Mouse (Mus musculus): ENCODE measurements around the gene Rtel1. TPM values are rescaled to one million over a fixed set of nuclear protein-coding genes. Genes with fewer than 3 reads are reported as not detected.

Rtel1 gene
- polyA plus RNA-seq, 1 experiment: 88.7 TPM

GRCm38 (mm10) chr2:181378701-181379100 lies 59.2 kb downstream of the Rtel1 start:
- DNase-seq (ENCODE audit: low read depth): no peak
- TF ChIP-seq CTCF (IDR thresholded peaks at IDR 0.05; ENCODE audit: borderline replicate concordance, extremely low read depth, insufficient read depth, insufficient read length) (no peak), POLR2A (IDR thresholded peaks at IDR 0.05; ENCODE audit: borderline replicate concordance, extremely low read depth, insufficient read depth, insufficient read length, poor library complexity, severe bottlenecking) (no peak)

GRCm38 (mm10) chr2:181379778-181380177 lies 60.2 kb downstream of the Rtel1 start, which contains the start of gene Lime1:
Lime1 (plus strand) TSS chr2:181380078.
- TF ChIP-seq CTCF (IDR thresholded peaks at IDR 0.05; ENCODE audit: borderline replicate concordance, extremely low read depth, insufficient read depth, insufficient read length) (no peak), POLR2A (IDR thresholded peaks at IDR 0.05; ENCODE audit: borderline replicate concordance, extremely low read depth, insufficient read depth, insufficient read length, poor library complexity, severe bottlenecking) (no peak)
- DNase-seq (ENCODE audit: low read depth): no peak

GRCm38 (mm10) chr2:181380251-181380650 lies 60.7 kb downstream of the Rtel1 start:
- DNase-seq (ENCODE audit: low read depth): no peak
- no peak for TF ChIP-seq CTCF (IDR thresholded peaks at IDR 0.05; ENCODE audit: borderline replicate concordance, extremely low read depth, insufficient read depth, insufficient read length)
- no peak for TF ChIP-seq POLR2A (IDR thresholded peaks at IDR 0.05; ENCODE audit: borderline replicate concordance, extremely low read depth, insufficient read depth, insufficient read length, poor library complexity, severe bottlenecking)

GRCm38 (mm10) chr2:181381107-181381506 lies 61.6 kb downstream of the Rtel1 start:
- TF ChIP-seq CTCF (IDR thresholded peaks at IDR 0.05; ENCODE audit: borderline replicate concordance, extremely low read depth, insufficient read depth, insufficient read length): no peak
- no peak for DNase-seq (ENCODE audit: low read depth)

GRCm38 (mm10) chr2:181381631-181382306 lies 62.2 kb downstream of the Rtel1 start:
- no peak for TF ChIP-seq POLR2A (IDR thresholded peaks at IDR 0.05; ENCODE audit: borderline replicate concordance, extremely low read depth, insufficient read depth, insufficient read length, poor library complexity, severe bottlenecking)
- no peak for TF ChIP-seq CTCF (IDR thresholded peaks at IDR 0.05; ENCODE audit: borderline replicate concordance, extremely low read depth, insufficient read depth, insufficient read length)
- DNase-seq (ENCODE audit: low read depth): no peak

- TF ChIP-seq POLR2A (IDR thresholded peaks at IDR 0.05; ENCODE audit: borderline replicate concordance, extremely low read depth, insufficient read depth, insufficient read length, poor library complexity, severe bottlenecking): no peak
- no peak for TF ChIP-seq CTCF (IDR thresholded peaks at IDR 0.05; ENCODE audit: borderline replicate concordance, extremely low read depth, insufficient read depth, insufficient read length)
- no peak for DNase-seq (ENCODE audit: low read depth)
Measured at GRCm38 (mm10) chr2:181384463-181384862, 64.9 kb downstream of the Rtel1 start.

- DNase-seq (ENCODE audit: low read depth): peak; percentile 32
- TF ChIP-seq POLR2A (IDR thresholded peaks at IDR 0.05; ENCODE audit: borderline replicate concordance, extremely low read depth, insufficient read depth, insufficient read length, poor library complexity, severe bottlenecking): no peak
- no peak for TF ChIP-seq CTCF (IDR thresholded peaks at IDR 0.05; ENCODE audit: borderline replicate concordance, extremely low read depth, insufficient read depth, insufficient read length)
Measured at GRCm38 (mm10) chr2:181384919-181385391, 65.4 kb downstream of the Rtel1 start.

GRCm38 (mm10) chr2:181385885-181386284 lies 66.3 kb downstream of the Rtel1 start:
- DNase-seq (ENCODE audit: low read depth): no peak
- no peak for TF ChIP-seq POLR2A (IDR thresholded peaks at IDR 0.05; ENCODE audit: borderline replicate concordance, extremely low read depth, insufficient read depth, insufficient read length, poor library complexity, severe bottlenecking)
- TF ChIP-seq CTCF (IDR thresholded peaks at IDR 0.05; ENCODE audit: borderline replicate concordance, extremely low read depth, insufficient read depth, insufficient read length): no peak

- DNase-seq (ENCODE audit: low read depth): no peak
- TF ChIP-seq POLR2A (IDR thresholded peaks at IDR 0.05; ENCODE audit: borderline replicate concordance, extremely low read depth, insufficient read depth, insufficient read length, poor library complexity, severe bottlenecking) (no peak), CTCF (IDR thresholded peaks at IDR 0.05; ENCODE audit: borderline replicate concordance, extremely low read depth, insufficient read depth, insufficient read length) (no peak)
Measured at GRCm38 (mm10) chr2:181386663-181387210, 67.2 kb downstream of the Rtel1 start.

GRCm38 (mm10) chr2:181390136-181390870 lies 70.8 kb downstream of the Rtel1 start:
- TF ChIP-seq POLR2A (IDR thresholded peaks at IDR 0.05; ENCODE audit: borderline replicate concordance, extremely low read depth, insufficient read depth, insufficient read length, poor library complexity, severe bottlenecking) (no peak), CTCF (IDR thresholded peaks at IDR 0.05; ENCODE audit: borderline replicate concordance, extremely low read depth, insufficient read depth, insufficient read length) (no peak)
- DNase-seq (ENCODE audit: low read depth): no peak

- no peak for DNase-seq (ENCODE audit: low read depth)
- TF ChIP-seq CTCF (IDR thresholded peaks at IDR 0.05; ENCODE audit: borderline replicate concordance, extremely low read depth, insufficient read depth, insufficient read length) (no peak), POLR2A (IDR thresholded peaks at IDR 0.05; ENCODE audit: borderline replicate concordance, extremely low read depth, insufficient read depth, insufficient read length, poor library complexity, severe bottlenecking) (no peak)
Measured at GRCm38 (mm10) chr2:181391022-181391421, 71.5 kb downstream of the Rtel1 start.
